Mouse (Mus musculus) cerebellum, postnatal 10 days (tissue): Measurements from ENCODE around the gene Htt.
A peak's percentile ranks its signal among the peaks of the same experiment; 100 is the strongest.

ENCODE experiments used
- DNase-seq, 2 experiments: peaks; one replicate each; pipeline ENCODE4 v3.0.0; 2021; ENCODE audit warnings: mixed read lengths in 2 of 2

Gene Htt

GRCm38 (mm10) chr5:34896697-34897453 lies 135.3 kb downstream of the Htt start:
- DNase-seq, result no peak

- no peak for DNase-seq
These were observed 138.4 kb downstream of the Htt start for GRCm38 (mm10) chr5:34899787-34900469.

DNA sequence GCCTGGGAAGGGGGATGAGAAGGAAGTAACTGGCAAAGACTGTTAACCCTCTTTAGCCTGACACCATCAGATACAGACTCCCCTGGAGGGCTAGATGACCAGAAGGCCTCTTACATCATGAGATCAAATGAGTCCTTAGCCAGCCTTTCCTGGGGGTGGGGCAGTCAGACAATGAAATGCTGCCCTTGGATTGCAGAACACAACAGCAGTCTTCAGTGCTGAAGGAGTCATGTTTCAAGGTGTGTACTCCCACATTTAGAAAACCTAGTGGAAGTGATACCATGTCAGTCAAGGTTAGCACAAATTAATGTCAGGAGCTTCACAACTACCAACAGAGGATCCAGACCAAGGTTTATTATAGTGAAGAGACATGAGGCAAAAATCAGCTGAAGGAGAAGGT lies 140.8 kb downstream of the Htt start:
- no peak for DNase-seq

DNA sequence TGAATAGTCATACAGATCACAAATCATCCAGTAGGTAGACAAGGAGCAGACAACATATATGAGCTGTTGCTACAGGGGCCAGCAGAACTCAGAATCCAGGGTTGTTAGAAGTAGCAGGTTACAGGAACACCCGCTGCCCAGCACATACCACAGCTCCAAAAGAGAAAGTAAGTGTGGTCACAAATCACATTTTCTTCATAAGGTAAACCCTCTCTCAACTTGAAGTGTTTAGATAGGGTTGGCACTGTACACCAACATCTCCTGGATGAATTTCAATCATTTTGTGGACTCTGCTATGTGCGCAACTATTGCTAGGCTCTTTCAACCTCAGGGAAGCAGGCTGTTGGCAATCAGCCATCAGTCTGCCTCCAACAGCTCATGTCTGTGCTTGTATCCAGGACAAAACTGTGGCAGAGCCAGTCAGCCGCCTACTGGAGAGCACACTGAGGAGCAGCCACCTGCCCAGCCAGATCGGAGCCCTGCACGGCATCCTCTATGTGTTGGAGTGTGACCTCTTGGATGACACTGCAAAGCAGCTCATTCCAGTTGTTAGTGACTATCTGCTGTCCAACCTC lies 141.4 kb downstream of the Htt start:
- peak; percentile 88 to 90 for DNase-seq

DNA sequence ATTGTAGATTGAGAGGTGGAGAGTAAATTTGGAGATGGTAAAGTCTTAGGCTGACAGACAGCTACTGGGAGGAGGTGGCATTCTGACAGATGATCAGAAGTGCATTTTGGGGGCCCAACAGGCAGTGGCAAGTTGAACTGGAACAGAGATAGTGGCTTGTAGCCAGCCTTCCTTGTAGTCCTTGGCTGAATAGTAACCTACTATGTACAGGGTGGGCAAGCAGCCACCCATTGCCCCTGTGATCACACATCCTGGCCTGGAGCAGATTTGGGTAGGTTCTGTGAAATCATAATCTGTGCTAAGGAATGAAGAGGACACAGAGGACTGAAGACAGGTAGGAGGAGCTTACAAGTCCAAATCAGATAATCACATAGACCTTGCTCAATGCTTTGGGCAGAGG lies 142.9 kb downstream of the Htt start:
- peak; percentile 38 to 52 for DNase-seq

DNA sequence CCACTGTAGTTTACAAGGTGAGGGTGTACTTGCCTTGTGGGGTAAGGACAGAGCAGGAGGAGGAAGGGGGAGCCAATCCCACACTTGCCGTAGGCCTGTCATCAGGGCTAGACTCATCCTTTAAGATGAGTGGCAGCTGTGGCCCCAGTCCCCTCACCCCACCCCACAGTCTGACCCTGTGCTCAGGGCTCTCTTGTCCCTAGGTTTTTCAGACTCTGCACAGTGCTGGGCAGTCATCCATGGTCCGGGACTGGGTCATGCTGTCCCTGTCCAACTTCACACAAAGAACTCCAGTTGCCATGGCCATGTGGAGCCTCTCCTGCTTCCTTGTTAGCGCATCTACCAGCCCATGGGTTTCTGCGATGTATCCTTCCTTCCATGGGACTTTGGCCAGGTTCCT lies 145.7 kb downstream of the Htt start:
- DNase-seq, result peak in 1 of 2 experiments; percentile 36

- DNase-seq, result no peak
These were observed 146.6 kb downstream of the Htt start, which contains the start of gene Msantd1 for GRCm38 (mm10) chr5:34907910-34908725. Gene Msantd1, plus strand, starts transcription at chr5:34908012.

DNA sequence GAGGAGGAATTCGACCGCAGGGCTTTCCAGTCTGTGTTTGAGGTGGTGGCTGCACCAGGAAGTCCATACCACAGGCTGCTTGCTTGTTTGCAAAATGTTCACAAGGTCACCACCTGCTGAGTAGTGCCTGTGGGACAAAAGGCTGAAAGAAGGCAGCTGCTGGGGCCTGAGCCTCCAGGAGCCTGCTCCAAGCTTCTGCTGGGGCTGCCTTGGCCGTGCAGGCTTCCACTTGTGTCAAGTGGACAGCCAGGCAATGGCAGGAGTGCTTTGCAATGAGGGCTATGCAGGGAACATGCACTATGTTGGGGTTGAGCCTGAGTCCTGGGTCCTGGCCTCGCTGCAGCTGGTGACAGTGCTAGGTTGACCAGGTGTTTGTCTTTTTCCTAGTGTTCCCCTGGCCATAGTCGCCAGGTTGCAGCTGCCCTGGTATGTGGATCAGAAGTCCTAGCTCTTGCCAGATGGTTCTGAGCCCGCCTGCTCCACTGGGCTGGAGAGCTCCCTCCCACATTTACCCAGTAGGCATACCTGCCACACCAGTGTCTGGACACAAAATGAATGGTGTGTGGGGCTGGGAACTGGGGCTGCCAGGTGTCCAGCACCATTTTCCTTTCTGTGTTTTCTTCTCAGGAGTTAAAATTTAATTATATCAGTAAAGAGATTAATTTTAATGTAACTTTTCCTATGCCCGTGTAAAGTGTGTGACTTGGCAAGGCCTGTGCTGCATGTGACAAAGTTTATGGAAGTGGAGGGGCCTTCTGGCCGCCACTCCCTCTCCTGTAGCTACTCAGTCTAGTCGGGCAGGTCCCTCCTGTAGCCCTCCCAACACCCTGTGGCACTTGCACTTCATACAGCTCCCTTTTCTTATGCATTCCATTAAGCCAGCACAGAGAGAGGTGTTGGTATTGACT lies 147.4 kb downstream of the Htt start:
- no peak for DNase-seq

DNA sequence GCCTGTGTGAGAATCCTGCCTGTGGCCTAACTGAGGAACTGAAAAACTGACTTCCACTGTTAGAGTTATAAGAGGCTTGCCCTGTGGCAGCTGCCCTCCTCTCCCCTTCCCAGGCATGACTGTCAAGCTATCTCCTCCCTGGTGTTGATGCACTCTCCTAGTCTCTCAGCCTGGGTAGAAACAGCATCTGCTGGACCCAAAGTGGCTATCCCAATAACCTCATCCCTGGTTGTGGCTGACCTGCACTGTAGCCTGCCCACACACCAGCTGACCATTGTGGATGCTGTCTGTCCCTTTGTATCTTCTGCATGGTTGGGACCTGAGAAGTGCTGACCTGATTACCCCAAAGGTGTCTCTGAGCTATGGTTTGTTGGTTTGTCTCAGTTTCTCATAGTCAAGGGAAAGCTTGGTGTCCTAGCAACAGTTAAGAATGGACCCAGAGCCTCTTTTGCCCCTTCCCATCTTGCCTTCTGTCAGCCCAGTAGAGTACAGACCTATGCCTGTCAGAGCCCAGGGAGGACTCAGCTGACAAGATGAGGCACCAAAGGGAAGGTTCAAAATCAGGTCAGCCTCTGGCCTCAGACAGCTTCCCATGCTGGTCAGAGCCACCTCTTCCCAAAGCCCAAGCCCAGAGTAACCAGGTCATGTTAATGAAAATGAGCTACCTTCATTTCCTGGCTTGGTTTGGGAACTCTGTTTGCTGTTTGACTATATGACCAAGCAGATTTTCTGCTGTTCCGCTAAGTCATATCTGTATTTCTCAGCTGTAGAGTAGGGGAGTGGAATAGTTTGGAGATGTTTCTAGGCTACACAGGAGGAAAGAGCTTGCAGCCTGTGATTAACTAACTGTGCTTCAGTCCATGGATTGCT lies 148.3 kb downstream of the Htt start:
- DNase-seq, result no peak

- no peak for DNase-seq
These were observed 148.9 kb downstream of the Htt start for GRCm38 (mm10) chr5:34910504-34910815.

- DNase-seq, result peak; percentile 92 to 94
These were observed 154.3 kb downstream of the Htt start for GRCm38 (mm10) chr5:34915801-34916200.

DNA sequence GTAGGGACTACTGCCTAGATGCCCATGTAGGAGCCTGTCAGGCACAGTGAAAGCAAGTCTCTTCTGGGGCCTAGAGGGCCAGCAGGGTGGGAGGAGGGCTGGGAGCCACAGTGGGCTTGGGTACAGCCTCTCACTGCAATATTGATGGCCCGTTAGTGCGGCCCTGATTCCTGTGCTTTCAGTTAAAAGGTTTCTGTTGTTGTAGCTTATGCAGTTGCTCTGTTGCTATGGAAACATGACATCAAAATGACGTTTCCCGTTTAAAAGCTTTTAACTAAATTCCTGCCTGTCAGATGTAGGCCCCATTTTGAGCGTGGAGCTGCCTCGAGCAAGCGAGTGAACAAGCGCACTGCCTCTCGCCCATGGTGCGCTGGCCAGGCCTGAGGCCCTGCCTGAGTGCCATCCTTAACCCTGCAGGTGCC lies 155.7 kb downstream of the Htt start:
- no peak for DNase-seq

DNA sequence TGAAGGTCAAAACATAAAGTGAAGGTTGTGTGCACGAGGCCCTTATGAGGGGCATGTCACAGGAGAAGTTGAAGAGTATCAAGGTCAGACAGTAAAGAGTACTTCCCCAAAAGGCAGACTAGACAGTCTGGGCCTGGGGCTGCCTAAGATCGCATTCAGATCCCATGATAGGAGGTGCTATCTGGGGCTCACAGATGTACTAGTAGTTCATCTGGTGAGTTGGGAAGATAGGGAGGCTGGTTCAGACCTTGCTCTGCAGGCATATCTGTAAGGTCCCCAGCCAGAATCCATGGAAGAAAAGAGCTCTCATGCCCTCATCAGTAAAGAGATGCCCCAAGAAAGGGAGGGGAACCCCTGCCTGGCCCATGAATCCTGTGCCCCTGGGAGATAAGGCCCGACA lies 157.2 kb downstream of the Htt start:
- no peak for DNase-seq

DNA sequence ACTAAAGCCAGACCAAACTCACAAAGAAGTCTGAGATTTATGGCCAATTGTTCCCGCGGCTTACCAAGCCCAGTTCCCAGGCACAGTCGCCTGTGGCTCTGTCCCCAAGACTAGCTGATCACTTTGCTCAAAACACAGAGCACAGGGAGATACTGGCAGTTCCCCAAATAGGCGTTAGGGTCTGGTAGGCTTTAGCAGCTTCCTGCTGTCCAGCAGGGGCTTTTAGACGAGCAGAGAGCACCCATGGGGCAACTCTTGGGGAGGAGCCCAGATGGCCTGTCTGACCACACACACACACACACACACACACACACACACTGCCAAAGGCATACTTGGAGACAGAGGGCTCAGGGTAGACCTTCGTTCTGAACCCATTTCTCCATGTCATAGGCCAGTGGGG lies 161.0 kb downstream of the Htt start:
- DNase-seq, result peak; percentile 38 to 67

GRCm38 (mm10) chr5:34923920-34924319 lies 162.4 kb downstream of the Htt start:
- no peak for DNase-seq

- no peak for DNase-seq
These were observed 163.0 kb downstream of the Htt start for GRCm38 (mm10) chr5:34924519-34924918.

DNA sequence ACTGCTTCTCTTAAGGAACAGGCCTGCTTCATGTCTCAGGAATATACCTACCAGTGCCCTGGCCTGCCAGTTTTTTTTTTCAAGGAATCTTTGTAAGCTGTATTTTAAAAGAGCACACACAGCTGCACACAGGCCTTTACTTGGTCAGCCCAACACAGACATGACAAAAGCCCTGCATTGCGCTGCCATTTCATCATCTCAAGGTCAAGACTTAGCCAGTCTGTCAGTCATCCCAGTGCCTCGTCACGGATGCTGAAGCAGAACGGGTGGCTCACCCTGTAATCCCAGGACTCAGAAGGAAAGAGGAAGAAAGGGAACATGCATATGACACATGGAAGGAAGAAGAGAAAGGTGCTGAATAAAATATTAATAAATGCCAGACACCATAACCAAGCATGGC lies 166.1 kb downstream of the Htt start:
- DNase-seq, result no peak

DNA sequence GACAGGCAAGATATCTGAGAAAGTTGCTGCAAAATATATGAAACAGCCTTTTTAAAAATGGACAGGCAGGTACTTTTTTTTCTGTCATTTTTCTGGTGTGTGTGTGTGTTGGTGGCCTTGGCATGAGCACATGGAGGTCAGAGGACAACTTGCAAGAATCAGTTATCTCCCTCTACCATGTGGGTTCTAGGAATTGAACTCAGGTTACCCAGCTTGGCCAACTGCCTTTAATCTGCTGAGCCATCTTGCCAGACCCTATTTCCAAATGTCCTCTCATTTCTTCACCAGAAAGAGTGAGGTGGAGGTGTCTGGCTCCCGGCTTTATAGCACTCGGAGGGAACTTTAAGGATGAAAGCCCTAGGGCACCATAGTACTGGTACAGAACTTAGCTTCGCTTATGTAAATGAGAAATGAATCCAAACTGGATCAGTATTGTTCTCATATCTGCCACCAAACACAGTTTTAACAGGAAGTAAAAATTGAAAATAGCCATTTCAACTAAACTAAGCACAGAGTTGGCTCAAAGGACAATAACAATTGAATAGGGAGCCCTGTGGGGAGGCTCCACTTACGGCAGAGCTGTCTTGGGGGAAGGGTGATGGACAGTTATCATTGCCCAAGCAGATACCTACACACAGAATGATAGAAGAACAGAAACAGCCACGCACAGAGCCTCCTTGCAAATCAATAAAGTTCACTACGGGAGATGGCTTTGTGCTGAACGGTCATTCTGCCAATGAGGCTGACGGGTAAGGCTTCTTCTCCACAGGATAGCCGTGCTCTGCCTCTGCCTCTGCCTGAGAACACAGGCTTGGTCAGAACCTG lies 168.8 kb downstream of the Htt start:
- no peak for DNase-seq

DNA sequence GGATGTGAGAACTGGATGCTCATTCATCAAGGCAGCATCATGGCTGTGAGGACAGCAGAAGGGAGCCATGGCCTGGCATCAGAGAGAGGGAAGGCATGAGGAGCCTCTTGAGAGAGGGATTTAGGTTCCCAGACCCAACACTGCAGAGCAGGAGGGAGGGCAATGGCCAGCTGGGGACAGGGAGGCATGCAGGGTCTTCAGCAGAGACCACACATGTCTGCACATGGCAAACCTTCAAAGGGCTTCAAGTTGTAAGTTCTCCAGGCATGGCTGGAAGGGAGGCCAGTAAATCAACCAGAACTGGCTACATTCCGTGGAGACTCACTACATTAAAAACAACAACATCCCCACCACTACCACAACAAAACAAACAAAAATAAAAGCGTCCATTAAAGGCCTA lies 169.6 kb downstream of the Htt start:
- DNase-seq, result no peak
